Mouse (Mus musculus): ENCODE data around the gene Lsp1. TPM values are rescaled to one million over a fixed set of nuclear protein-coding genes. Genes with fewer than 3 reads are reported as not detected.

The Lsp1 gene
- 134 and 175 TPM in 2 replicates for polyA plus RNA-seq (2012; rRNA removed)

GRCm38 (mm10) chr7:142460636-142461077, at the start of gene Lsp1:
TSS of gene Lsp1 (plus strand) at chr7:142460809.

GRCm38 (mm10) chr7:142434137-142434865, 26.3 kb upstream of the Lsp1 start, which contains the start of gene Syt8:
TSS of gene Syt8 (plus strand) at chr7:142434850.

GRCm38 (mm10) chr7:142441585-142441984, 19.0 kb upstream of the Lsp1 start, which contains the start of gene Tnni2:
TSS of gene Tnni2 (plus strand) at chr7:142441808.

GRCm38 (mm10) chr7:142498575-142498974, 38.0 kb downstream of the Lsp1 start, which contains the start of gene Tnnt3:
TSS of gene Tnnt3 (plus strand) at chr7:142498836.

GRCm38 (mm10) chr7:142532671-142533058, 72.1 kb downstream of the Lsp1 start, which contains the start of gene Mrpl23:
TSS of gene Mrpl23 (plus strand) at chr7:142532686.

Other genes starting within 250 kb of the Lsp1 start
- gene Gm7579, start 248.9 kb upstream of the Lsp1 start, polyA plus RNA-seq (2012; rRNA removed), result not detected in 2 replicates
- not detected in 2 replicates for gene Krtap5-5, start 230.8 kb upstream of the Lsp1 start, polyA plus RNA-seq (2012; rRNA removed)
- not detected in 2 replicates for gene Gm40460, start 219.7 kb upstream of the Lsp1 start, polyA plus RNA-seq (2012; rRNA removed)
- not detected in 2 replicates for gene Gm2431, start 202.5 kb upstream of the Lsp1 start, polyA plus RNA-seq (2012; rRNA removed)
- gene Gm4559, start 186.4 kb upstream of the Lsp1 start, polyA plus RNA-seq (2012; rRNA removed), result not detected in 2 replicates
- gene Krtap5-1, start 163.7 kb upstream of the Lsp1 start, polyA plus RNA-seq (2012; rRNA removed), result not detected in 2 replicates
- gene Krtap5-4, start 157.3 kb upstream of the Lsp1 start, polyA plus RNA-seq (2012; rRNA removed), result not detected in 2 replicates
- gene Ifitm10, start 87.1 kb upstream of the Lsp1 start, polyA plus RNA-seq (2012; rRNA removed), result 5.0 and 5.6 TPM in 2 replicates
- gene Gm49369, start 78.1 kb upstream of the Lsp1 start, polyA plus RNA-seq (2012; rRNA removed), result 0.52 and 2.4 TPM in 2 replicates
- 813 and 888 TPM in 2 replicates for gene Ctsd, start 72.8 kb upstream of the Lsp1 start, polyA plus RNA-seq (2012; rRNA removed)
- gene Syt8, start 26.0 kb upstream of the Lsp1 start, polyA plus RNA-seq (2012; rRNA removed), result 2.1 and 7.7 TPM in 2 replicates
- 6.2 and 8.1 TPM in 2 replicates for gene Tnni2, start 19.0 kb upstream of the Lsp1 start, polyA plus RNA-seq (2012; rRNA removed)
- 1.6 and 4.3 TPM in 2 replicates for gene Tnnt3, start 38.0 kb downstream of the Lsp1 start, polyA plus RNA-seq (2012; rRNA removed)
- 19.4 and 24.4 TPM in 2 replicates for gene Mrpl23, start 71.9 kb downstream of the Lsp1 start, polyA plus RNA-seq (2012; rRNA removed)
- 43.7 and 48.8 TPM in 2 replicates for gene Igf2, start 206.0 kb downstream of the Lsp1 start, polyA plus RNA-seq (2012; rRNA removed)
- not detected in 2 replicates for gene Gm49394, start 209.1 kb downstream of the Lsp1 start, polyA plus RNA-seq (2012; rRNA removed)